Comparison of ENCODE assay signal across 35 mouse cellular contexts in the genomic region with DNA sequence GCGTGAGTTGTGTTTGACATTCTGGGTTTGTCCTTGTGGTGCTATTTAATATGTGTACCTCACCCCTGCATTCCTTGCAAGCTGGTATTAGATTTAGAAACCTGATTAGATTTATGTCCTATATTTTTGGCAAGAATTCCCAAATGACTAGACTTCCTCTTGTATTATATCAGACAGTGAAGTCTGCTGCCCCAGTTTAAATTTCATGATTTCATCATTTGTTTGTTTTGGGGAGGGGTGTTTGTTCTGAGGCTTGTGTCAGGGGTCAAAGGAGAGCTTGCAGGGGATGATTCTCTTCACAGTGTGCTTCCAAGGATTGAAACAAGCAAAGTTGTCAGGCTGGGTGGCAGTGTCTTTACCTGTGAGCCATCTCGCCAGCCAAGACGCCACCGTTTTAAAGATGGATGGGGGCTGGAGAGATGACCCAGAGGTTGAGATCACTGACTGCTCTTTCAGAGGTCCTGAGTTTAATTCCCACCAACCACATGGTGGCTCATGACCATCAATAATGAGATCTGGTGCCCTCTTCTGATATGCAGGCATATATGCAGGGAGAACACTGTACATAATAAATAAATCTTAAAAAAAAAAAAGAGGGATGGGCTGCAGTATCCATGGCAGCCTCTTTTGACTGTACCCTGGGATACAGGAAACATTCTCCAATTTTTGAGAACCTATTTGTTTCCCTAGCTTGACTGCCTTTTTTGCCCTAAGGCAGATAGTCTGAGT. TPM values are rescaled to one million over a fixed set of nuclear protein-coding genes. Genes with fewer than 3 reads are reported as not detected.
DNase-seq lines count a peak whose midpoint lies in the region; ATAC-seq and TF ChIP-seq lines count a peak whose summit lies in the region.
"Had no signal": no experiment of that assay in that cellular context is flagged by ENCODE, and none has a peak within 500 bp of the region (broad histone marks: within the 10 kb centered on the region; RNA-seq: fewer than 3 reads in every experiment).

No protein-coding gene starts in this region.

- H3K79me2 ChIP-seq in liver, adult 2 months (ENCODE audit: control insufficient read depth, insufficient read depth, low read length), result no peaks in the 10 kb centered on the region

- no peaks in the 10 kb centered on the region for H3K4me1 ChIP-seq in hindbrain, postnatal 0 days (ENCODE audit: insufficient read depth, low read length)
- no peaks in the 10 kb centered on the region for H3K4me1 ChIP-seq in hindbrain, embryonic 11.5 days (replicated peaks; ENCODE audit: control insufficient read depth, insufficient read depth, low read length)
- peaks cover 9% of the 10 kb centered on the region for H3K4me1 ChIP-seq in liver, adult 2 months (ENCODE audit: control insufficient read depth, insufficient read depth, low read length)
- H3K4me1 ChIP-seq in liver, embryonic 13.5 days (replicated peaks), result no peaks in the 10 kb centered on the region
- H3K4me1 ChIP-seq: embryonic facial prominence, embryonic 12.5 days; forebrain, embryonic 10.5 days; hindbrain, embryonic 13.5 days; limb, embryonic 12.5 days; neural tube, embryonic 12.5 days had no signal

- no peak overlapping the region for H3K9ac ChIP-seq in hindbrain, postnatal 0 days (replicated peaks; ENCODE audit: low read length)
- no peak overlapping the region for H3K9ac ChIP-seq in hindbrain, embryonic 11.5 days (ENCODE audit: low read depth, low read length)
- H3K9ac ChIP-seq in liver, adult 2 months (ENCODE audit: low read depth, low read length), result no peak overlapping the region
- H3K9ac ChIP-seq in liver, embryonic 13.5 days, result no peak overlapping the region
- H3K9ac ChIP-seq: embryonic facial prominence, embryonic 12.5 days; heart, embryonic 15.5 days; hindbrain, embryonic 13.5 days; limb, embryonic 12.5 days; neural tube, embryonic 12.5 days had no signal

- no peak overlapping the region for H3K4me2 ChIP-seq in hindbrain, postnatal 0 days (ENCODE audit: low read depth, low read length)
- no peak overlapping the region for H3K4me2 ChIP-seq in hindbrain, embryonic 11.5 days (replicated peaks; ENCODE audit: low read depth, low read length)
- H3K4me2 ChIP-seq in liver, embryonic 13.5 days, result no peak overlapping the region
- H3K4me2 ChIP-seq: embryonic facial prominence, embryonic 12.5 days; heart, embryonic 15.5 days; hindbrain, embryonic 13.5 days; limb, embryonic 12.5 days; neural tube, embryonic 12.5 days had no signal

- no peak for ATAC-seq in hindbrain, postnatal 0 days
- ATAC-seq in hindbrain, embryonic 11.5 days (ENCODE audit: low FRiP score), result no peak
- ATAC-seq in liver, embryonic 13.5 days (ENCODE audit: low read depth), result 0 out of 2 replicates have a peak, but pooled peaks have one; percentile 25
- ATAC-seq: forebrain, embryonic 16.5 days; Patski had no signal

- no peak for TF ChIP-seq POLR2A in liver, adult 2 months (IDR thresholded peaks at IDR 0.05; ENCODE audit: extremely low read depth, insufficient read depth, low read length)

- WGBS in hindbrain, postnatal 0 days, result 92% methylated on average over 4 of the region's 4 CpGs
- 94% methylated on average over 4 of the region's 4 CpGs for WGBS in hindbrain, embryonic 11.5 days
- WGBS in liver, adult 2 months, result 21% methylated on average over 4 of the region's 4 CpGs
- 70% methylated on average over 4 of the region's 4 CpGs for WGBS in liver, embryonic 13.5 days (ENCODE audit: insufficient replicate concordance)

- peaks cover 43% of the 10 kb centered on the region for H3K36me3 ChIP-seq in hindbrain, postnatal 0 days (ENCODE audit: insufficient read depth, low read length)
- H3K36me3 ChIP-seq in hindbrain, embryonic 11.5 days (ENCODE audit: control insufficient read depth, insufficient read depth, low read length), result peaks cover 16% of the 10 kb centered on the region
- peaks cover 26% of the 10 kb centered on the region; the same call in 1 of the 2 replicates for H3K36me3 ChIP-seq in liver, adult 2 months (ENCODE audit: control insufficient read depth, insufficient read depth, low read length)
- H3K36me3 ChIP-seq in liver, embryonic 13.5 days, result peaks cover 61% of the 10 kb centered on the region

- TF ChIP-seq CTCF in hindbrain, postnatal 0 days (IDR thresholded peaks at IDR 0.05; ENCODE audit: low read depth), result peak; percentile 32
- 0 out of 2 replicates have a peak, but pooled peaks have one; percentile 5 for TF ChIP-seq CTCF in liver, adult 2 months (IDR thresholded peaks at IDR 0.05; ENCODE audit: low read depth, low read length)

- no peak overlapping the region for H3K4me3 ChIP-seq in hindbrain, postnatal 0 days (ENCODE audit: low read length)
- H3K4me3 ChIP-seq in hindbrain, embryonic 11.5 days (ENCODE audit: low read depth, low read length), result no peak overlapping the region
- no peak overlapping the region for H3K4me3 ChIP-seq in liver, adult 2 months (ENCODE audit: insufficient read depth, low read depth, low read length)
- H3K4me3 ChIP-seq in liver, embryonic 13.5 days (replicated peaks), result no peak overlapping the region
- H3K4me3 ChIP-seq: embryonic facial prominence, embryonic 12.5 days; forebrain, embryonic 10.5 days; heart, embryonic 10.5 days; heart, embryonic 15.5 days; hindbrain, embryonic 13.5 days; limb, embryonic 12.5 days; myocyte; neural tube, embryonic 12.5 days had no signal

- no peak overlapping the region for H3K27ac ChIP-seq in hindbrain, postnatal 0 days
- H3K27ac ChIP-seq in hindbrain, embryonic 11.5 days (ENCODE audit: low read depth, low read length), result no peak overlapping the region
- peak overlapping the region; percentile 70 for H3K27ac ChIP-seq in liver, adult 2 months (replicated peaks; ENCODE audit: insufficient read depth, low read depth, low read length)
- peak overlapping the region; percentile 26 for H3K27ac ChIP-seq in liver, embryonic 13.5 days
- H3K27ac ChIP-seq: embryonic facial prominence, embryonic 12.5 days; forebrain, embryonic 10.5 days; heart, embryonic 10.5 days; heart, embryonic 15.5 days; hindbrain, embryonic 13.5 days; limb, embryonic 12.5 days; neural tube, embryonic 12.5 days had no signal

- H3K27me3 ChIP-seq in hindbrain, postnatal 0 days (ENCODE audit: insufficient read depth, low read length), result no peaks in the 10 kb centered on the region
- no peaks in the 10 kb centered on the region for H3K27me3 ChIP-seq in hindbrain, embryonic 11.5 days (ENCODE audit: control insufficient read depth, insufficient read depth, low read length)
- no peaks in the 10 kb centered on the region for H3K27me3 ChIP-seq in liver, adult 2 months (ENCODE audit: control insufficient read depth, insufficient read depth, low read length)
- no peaks in the 10 kb centered on the region for H3K27me3 ChIP-seq in liver, embryonic 13.5 days
- H3K27me3 ChIP-seq: embryonic facial prominence, embryonic 12.5 days; heart, embryonic 15.5 days; hindbrain, embryonic 13.5 days; limb, embryonic 12.5 days; neural tube, embryonic 12.5 days; Patski had no signal

- DNase-seq in hindbrain, postnatal 0 days (ENCODE audit: low spot score), result no peak
- DNase-seq in hindbrain, embryonic 11.5 days (ENCODE audit: low spot score), result no peak
- DNase-seq in liver, adult 2 months (ENCODE audit: extremely low read depth, low read depth, low spot score), result peak; percentile 94
- no peak for DNase-seq in liver
- no peak for DNase-seq in liver, embryonic 13.5 days
- peak; percentile 63 for DNase-seq in yolk sac, embryonic 10.5 days (ENCODE audit: low spot score)
- no peak for DNase-seq in cerebellum, adult 18-20 months
- DNase-seq: adrenal gland, postnatal 10 days; cerebellum, adult 9-10 months; embryo, embryonic 11 days; gastrocnemius, postnatal 10 days; kidney, adult 18-20 months; kidney, postnatal 4 days; lung, adult 18-20 months; lung, postnatal 14 days; midbrain, embryonic 14.5 days; right cerebral cortex, postnatal 4 days; thymus, postnatal 4 days had no signal

- 0 out of 2 replicates have a peak, but pooled peaks cover 2% of the 10 kb centered on the region for H3K9me3 ChIP-seq in hindbrain, postnatal 0 days (ENCODE audit: low read length)
- H3K9me3 ChIP-seq in hindbrain, embryonic 11.5 days (ENCODE audit: control insufficient read depth, low read length), result peaks cover 3% of the 10 kb centered on the region; the same call in 1 of the 2 replicates
- H3K9me3 ChIP-seq in liver, embryonic 13.5 days (replicated peaks), result peaks cover 3% of the 10 kb centered on the region; the same call in 1 of the 2 replicates

RNA-seq across cellular contexts. Expression of a gene that starts 8.5 kb away (rescaled TPM):
- total RNA-seq in hindbrain, postnatal 0 days (2014; rRNA removed), result 118 and 134 TPM in 2 replicates
- polyA plus RNA-seq in hindbrain, postnatal 0 days (2015; fragmentation: Nextera tagmentation; extraction: Ambion mirVana), result 102 and 116 TPM in 2 replicates
- polyA plus RNA-seq in hindbrain, embryonic 11.5 days (2014; fragmentation: Nextera tagmentation; extraction: Ambion mirVana), result 47.9 and 56.8 TPM in 2 replicates
- total RNA-seq in liver, adult 2 months (2014; rRNA removed), result 7.5 and 14.2 TPM in 2 replicates
- polyA plus RNA-seq in liver, adult 2 months (2012; rRNA removed), result 56.7 and 63.7 TPM in 2 replicates
- 22.3 and 23.8 TPM in 2 replicates for polyA plus RNA-seq in liver, embryonic 13.5 days (2015; fragmentation: Nextera tagmentation; extraction: Ambion mirVana)

RNA-seq across cellular contexts. Expression of a gene that starts 19.9 kb away (rescaled TPM):
- 29.5 and 30.9 TPM in 2 replicates for total RNA-seq in hindbrain, postnatal 0 days (2014; rRNA removed)
- 37.2 and 38.0 TPM in 2 replicates for polyA plus RNA-seq in hindbrain, postnatal 0 days (2015; fragmentation: Nextera tagmentation; extraction: Ambion mirVana)
- polyA plus RNA-seq in hindbrain, embryonic 11.5 days (2014; fragmentation: Nextera tagmentation; extraction: Ambion mirVana), result 2.4 and 3.8 TPM in 2 replicates
- total RNA-seq in liver, adult 2 months (2014; rRNA removed), result 8.1 and 10.1 TPM in 2 replicates
- 7.6 and 9.5 TPM in 2 replicates for polyA plus RNA-seq in liver, adult 2 months (2012; rRNA removed)
- 0.79 and 1.9 TPM in 2 replicates for polyA plus RNA-seq in liver, embryonic 13.5 days (2015; fragmentation: Nextera tagmentation; extraction: Ambion mirVana)

RNA-seq across cellular contexts. Expression of a gene that starts 32.3 kb away (rescaled TPM):
- not detected in 2 replicates for total RNA-seq in hindbrain, postnatal 0 days (2014; rRNA removed)
- polyA plus RNA-seq in hindbrain, postnatal 0 days (2015; fragmentation: Nextera tagmentation; extraction: Ambion mirVana), result not detected in 2 replicates
- not detected in 2 replicates for polyA plus RNA-seq in hindbrain, embryonic 11.5 days (2014; fragmentation: Nextera tagmentation; extraction: Ambion mirVana)
- not detected in 2 replicates for total RNA-seq in liver, adult 2 months (2014; rRNA removed)
- polyA plus RNA-seq in liver, adult 2 months (2012; rRNA removed), result not detected in 2 replicates
- not detected in 2 replicates for polyA plus RNA-seq in liver, embryonic 13.5 days (2015; fragmentation: Nextera tagmentation; extraction: Ambion mirVana)
- total RNA-seq: adrenal gland, postnatal 10 days; gastrocnemius, postnatal 10 days; granulocyte monocyte progenitor cell, adult 5-6 weeks; heart, postnatal 25 days; left cerebral cortex, postnatal 25 days; MEL had no signal
- polyA plus RNA-seq: embryonic facial prominence, embryonic 12.5 days; forebrain, embryonic 10.5 days; forebrain, embryonic 16.5 days; heart, embryonic 10.5 days; heart, embryonic 15.5 days; kidney, embryonic 16.5 days; limb, embryonic 12.5 days; midbrain, embryonic 14.5 days; myocyte; neural tube, embryonic 12.5 days; spleen, adult 2 months; thymus, postnatal 0 days had no signal

RNA-seq across cellular contexts. Expression of a gene that starts 45.0 kb away (rescaled TPM):
- 34.4 and 36.9 TPM in 2 replicates for total RNA-seq in hindbrain, postnatal 0 days (2014; rRNA removed)
- 9.6 and 10.8 TPM in 2 replicates for polyA plus RNA-seq in hindbrain, postnatal 0 days (2015; fragmentation: Nextera tagmentation; extraction: Ambion mirVana)
- polyA plus RNA-seq in hindbrain, embryonic 11.5 days (2014; fragmentation: Nextera tagmentation; extraction: Ambion mirVana), result 4.8 and 5.4 TPM in 2 replicates
- total RNA-seq in liver, adult 2 months (2014; rRNA removed), result 0.46 TPM in 1 of 2 replicates, not detected in the other
- polyA plus RNA-seq in liver, adult 2 months (2012; rRNA removed), result 11.7 and 14.2 TPM in 2 replicates
- 5.3 and 5.7 TPM in 2 replicates for polyA plus RNA-seq in liver, embryonic 13.5 days (2015; fragmentation: Nextera tagmentation; extraction: Ambion mirVana)
- total RNA-seq: granulocyte monocyte progenitor cell, adult 5-6 weeks had no signal

RNA-seq across cellular contexts. Expression of a gene that starts 49.0 kb away (rescaled TPM):
- 165 and 315 TPM in 2 replicates for total RNA-seq in hindbrain, postnatal 0 days (2014; rRNA removed)
- polyA plus RNA-seq in hindbrain, postnatal 0 days (2015; fragmentation: Nextera tagmentation; extraction: Ambion mirVana), result 108 and 113 TPM in 2 replicates
- 71.3 and 72.2 TPM in 2 replicates for polyA plus RNA-seq in hindbrain, embryonic 11.5 days (2014; fragmentation: Nextera tagmentation; extraction: Ambion mirVana)
- 33.7 and 40.9 TPM in 2 replicates for total RNA-seq in liver, adult 2 months (2014; rRNA removed)
- 145 and 157 TPM in 2 replicates for polyA plus RNA-seq in liver, adult 2 months (2012; rRNA removed)
- polyA plus RNA-seq in liver, embryonic 13.5 days (2015; fragmentation: Nextera tagmentation; extraction: Ambion mirVana), result 28.5 and 33.2 TPM in 2 replicates

Comparison
In these comparisons a context has a peak if more than half of its experiments do, and no peak if none do; other contexts are left out.
1. DNase-seq: peak in liver, adult 2 months (single experiment) and yolk sac, embryonic 10.5 days (single experiment); none in hindbrain, postnatal 0 days (single experiment), hindbrain, embryonic 11.5 days (single experiment), liver (single experiment), liver, embryonic 13.5 days (single experiment) and cerebellum, adult 18-20 months (0 of 2).
2. H3K27ac ChIP-seq: peak in liver, adult 2 months (single experiment) and liver, embryonic 13.5 days (single experiment); none in hindbrain, postnatal 0 days (single experiment) and hindbrain, embryonic 11.5 days (single experiment).